Mouse (Mus musculus) liver, adult 2 months (tissue): Measurements from ENCODE around the gene Plekhs1. TPM values are rescaled to one million over a fixed set of nuclear protein-coding genes. Genes with fewer than 3 reads are reported as not detected.
"Not testable (repeated sequence)": the region's sequence is repeated elsewhere in the genome, so short reads cannot be mapped to it uniquely, and the experiment has no call there.

Source experiments
- DNase-seq: peaks from one replicate; pipeline ENCODE4 v3.0.0-alpha.2; 2011; ENCODE audit warnings: low read depth, low spot score; ENCODE audit errors: extremely low read depth
- H3K27ac ChIP-seq: fragments of 200-500 bp; replicated peaks from 2 replicates; pipeline ENCODE4 v1.5.1; 2012; ENCODE audit warnings: low read depth, mild to moderate bottlenecking, control low read depth, inconsistent platforms, low read length; ENCODE audit not compliant: insufficient read depth
- H3K27me3 ChIP-seq: fragments of 200-500 bp; 2 replicates; pipeline ENCODE4 v1.6.1; 2012; ENCODE audit warnings: mild to moderate bottlenecking, moderate library complexity, low read length, inconsistent platforms; ENCODE audit not compliant: control insufficient read depth, insufficient read depth
- H3K36me3 ChIP-seq: fragments of 200-500 bp; 2 replicates; pipeline ENCODE4 v1.6.1; 2012; ENCODE audit warnings: low read length, inconsistent platforms; ENCODE audit not compliant: control insufficient read depth, insufficient read depth
- H3K4me1 ChIP-seq: fragments of 200-500 bp; 2 replicates; pipeline ENCODE4 v1.6.1; 2011; ENCODE audit warnings: low read length; ENCODE audit not compliant: control insufficient read depth, insufficient read depth
- H3K4me3 ChIP-seq: fragments of 200-500 bp; 2 replicates; pipeline ENCODE4 v1.5.1; 2011; ENCODE audit warnings: low read depth, mild to moderate bottlenecking, control low read depth, low read length, moderate library complexity; ENCODE audit not compliant: insufficient read depth
- H3K79me2 ChIP-seq: fragments of 200-500 bp; 2 replicates; pipeline ENCODE4 v1.6.1; 2012; ENCODE audit warnings: inconsistent platforms, mild to moderate bottlenecking, low read length, moderate library complexity; ENCODE audit not compliant: control insufficient read depth, insufficient read depth
- H3K9ac ChIP-seq: fragments of 200-500 bp; 2 replicates; pipeline ENCODE4 v1.6.1; 2012; ENCODE audit warnings: low read depth, mild to moderate bottlenecking, control low read depth, inconsistent platforms, low read length
- CTCF ChIP-seq: fragments of 200-500 bp; IDR thresholded peaks from 2 replicates; pipeline ENCODE4 v1.5.1; 2011; ENCODE audit warnings: low read depth, low read length, control low read depth
- POLR2A ChIP-seq: fragments of 200-500 bp; IDR thresholded peaks from 2 replicates; pipeline ENCODE4 v1.6.1; 2011; ENCODE audit warnings: low read length, control low read depth; ENCODE audit not compliant: insufficient read depth; ENCODE audit errors: extremely low read depth
- WGBS: fragments of 180-500 bp; shearing (Covaris S2); methylation state at CpG from one replicate; pipeline ENCODE4 v1.1.7; 2018; 5-methylcytosine and 5-hydroxymethylcytosine counted together
- polyA plus RNA-seq: library from polyadenylated mRNA; depleted of rRNA; stranded (reverse); fragments of >200 nt; gene quantifications from 2 replicates; pipeline ENCODE4 v1.2.3, GENCODE M21; 2012; rRNA removed
- total RNA-seq: library from RNA; depleted of rRNA; stranded (reverse); fragments of >200 nt; gene quantifications from 2 replicates; pipeline ENCODE4 v1.2.3, GENCODE M21; 2014; rRNA removed

The Plekhs1 gene
- total and polyA plus RNA-seq, 2 experiments = 0.07 TPM; not detected in 1

- not testable (repeated sequence) for H3K27ac ChIP-seq, H3K4me3 ChIP-seq, H3K79me2 ChIP-seq, H3K36me3 ChIP-seq, H3K27me3 ChIP-seq, DNase-seq, H3K9ac ChIP-seq
- no CpG with 5 or more reads among the region's 11 CpGs for WGBS
- H3K4me1 ChIP-seq = peaks cover 18% of the 10 kb centered on the region
These were observed 69.1 kb downstream of the Plekhs1 start for GRCm38 (mm10) chr19:56530529-56530928.

- DNase-seq = peak; percentile 92
- H3K4me3 ChIP-seq = no peak overlapping the region
- TF ChIP-seq CTCF = no peak
- TF ChIP-seq POLR2A = no peak
- peaks cover 20% of the 10 kb centered on the region for H3K4me1 ChIP-seq
- WGBS = 15% methylated on average over 12 of the region's 12 CpGs
- H3K27me3 ChIP-seq = no peaks in the 10 kb centered on the region
- peak overlapping the region; percentile 76 for H3K27ac ChIP-seq
- no peak overlapping the region for H3K9ac ChIP-seq
- no peaks in the 10 kb centered on the region for H3K79me2 ChIP-seq
- no peaks in the 10 kb centered on the region for H3K36me3 ChIP-seq
These were observed 69.8 kb downstream of the Plekhs1 start for GRCm38 (mm10) chr19:56531251-56531650.

- Histone ChIP-seq H3K79me2 (no peaks in the 10 kb centered on the region), H3K9ac (no peak overlapping the region), H3K27ac (no peak overlapping the region; the same call in 1 of the 2 replicates), H3K36me3 (peaks cover 3% of the 10 kb centered on the region; the same call in 1 of the 2 replicates), H3K27me3 (no peaks in the 10 kb centered on the region), H3K4me3 (no peak overlapping the region), H3K4me1 (peaks cover 20% of the 10 kb centered on the region)
- DNase-seq = peak; percentile 76
- TF ChIP-seq POLR2A (no peak), CTCF (no peak)
- WGBS = 38% methylated on average over 14 of the region's 14 CpGs
These were observed 72.0 kb downstream of the Plekhs1 start for GRCm38 (mm10) chr19:56533291-56534071.

GRCm38 (mm10) chr19:56534337-56534736 lies 72.9 kb downstream of the Plekhs1 start:
- no peak overlapping the region for H3K4me3 ChIP-seq
- H3K27ac ChIP-seq = no peak overlapping the region
- no peaks in the 10 kb centered on the region for H3K79me2 ChIP-seq
- H3K4me1 ChIP-seq = peaks cover 20% of the 10 kb centered on the region
- no peak overlapping the region for H3K9ac ChIP-seq
- no peak for DNase-seq
- no peaks in the 10 kb centered on the region for H3K27me3 ChIP-seq
- 77% methylated on average over 3 of the region's 3 CpGs for WGBS
- H3K36me3 ChIP-seq = peaks cover 7% of the 10 kb centered on the region; the same call in 1 of the 2 replicates
- TF ChIP-seq POLR2A (no peak), CTCF (no peak)

GRCm38 (mm10) chr19:56535064-56535463 lies 73.6 kb downstream of the Plekhs1 start:
- peaks cover 8% of the 10 kb centered on the region; the same call in 1 of the 2 replicates for H3K36me3 ChIP-seq

GRCm38 (mm10) chr19:56535765-56536164 lies 74.3 kb downstream of the Plekhs1 start:
- Histone ChIP-seq H3K9ac (no peak overlapping the region), H3K36me3 (peaks cover 8% of the 10 kb centered on the region; the same call in 1 of the 2 replicates), H3K4me1 (peaks cover 20% of the 10 kb centered on the region), H3K27ac (peak overlapping the region; percentile 33), H3K79me2 (no peaks in the 10 kb centered on the region), H3K4me3 (no peak overlapping the region), H3K27me3 (no peaks in the 10 kb centered on the region)
- no peak for DNase-seq
- 77% methylated on average over 9 of the region's 9 CpGs for WGBS
- TF ChIP-seq POLR2A = no peak
- no peak for TF ChIP-seq CTCF

More at GRCm38 (mm10) chr19:56535064-56535463, 73.6 kb downstream of the Plekhs1 start:
- H3K27me3 ChIP-seq = no peaks in the 10 kb centered on the region
- DNase-seq = peak; percentile 96
- no peak for TF ChIP-seq POLR2A
- no peak for TF ChIP-seq CTCF
- no peak overlapping the region for H3K4me3 ChIP-seq
- peak overlapping the region; percentile 18 for H3K9ac ChIP-seq
- H3K4me1 ChIP-seq = peaks cover 20% of the 10 kb centered on the region
- peak overlapping the region; percentile 45 for H3K27ac ChIP-seq
- no peaks in the 10 kb centered on the region for H3K79me2 ChIP-seq
- WGBS = 20% methylated on average over 9 of the region's 9 CpGs

Other genes with a start within 250 kb of the Plekhs1 start
- 172 and 213 TPM in 2 replicates for gene Habp2, start 174.5 kb upstream of the Plekhs1 start, total RNA-seq
- 354 and 371 TPM in 2 replicates for gene Habp2, start 174.5 kb upstream of the Plekhs1 start, polyA plus RNA-seq
- gene Nrap, start 71.6 kb upstream of the Plekhs1 start, total RNA-seq = 0.07 and 0.55 TPM in 2 replicates
- gene Nrap, start 71.6 kb upstream of the Plekhs1 start, polyA plus RNA-seq = 0.04 and 0.11 TPM in 2 replicates
- 27.8 and 38.8 TPM in 2 replicates for gene Casp7, start 64.5 kb upstream of the Plekhs1 start, total RNA-seq
- 15.8 and 19.0 TPM in 2 replicates for gene Casp7, start 64.5 kb upstream of the Plekhs1 start, polyA plus RNA-seq
- gene Dclre1a, start 86.6 kb downstream of the Plekhs1 start, total RNA-seq = 12.1 and 13.5 TPM in 2 replicates
- 3.1 and 3.3 TPM in 2 replicates for gene Dclre1a, start 86.6 kb downstream of the Plekhs1 start, polyA plus RNA-seq
- 11.9 and 12.6 TPM in 2 replicates for gene Nhlrc2, start 86.6 kb downstream of the Plekhs1 start, total RNA-seq
- 3.8 and 3.9 TPM in 2 replicates for gene Nhlrc2, start 86.6 kb downstream of the Plekhs1 start, polyA plus RNA-seq